ENCODE assay signal across 8 mouse cellular contexts in the genomic region with DNA sequence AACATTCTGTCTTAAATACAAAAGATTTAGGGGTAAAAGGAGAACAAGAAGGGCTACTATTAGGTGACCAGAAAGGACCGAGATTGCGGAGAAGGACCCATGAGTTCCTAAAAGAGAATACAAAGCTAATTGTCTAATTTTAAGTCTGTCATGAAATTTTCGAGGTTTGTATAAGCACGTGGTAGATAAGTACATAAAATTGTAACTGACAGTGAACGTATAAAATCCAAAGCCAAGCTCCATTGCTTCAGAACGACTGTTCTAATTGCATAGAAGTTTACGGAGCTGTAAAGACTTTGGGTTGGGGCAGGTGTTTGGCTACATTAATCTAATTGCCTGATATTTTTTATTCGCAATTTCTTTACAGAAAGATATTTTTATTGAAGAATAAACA. TPM values are rescaled to one million over a fixed set of nuclear protein-coding genes. Genes with fewer than 3 reads are reported as not detected.
A peak's percentile ranks its signal among the peaks of the same experiment; 100 is the strongest.
DNase-seq lines count a peak whose midpoint lies in the region; ATAC-seq lines count a peak whose summit lies in the region.

TSS of gene Hmgxb4 (plus strand) at position 276 of the 394 bp plus-strand sequence.

- no peaks in the 10 kb centered on the region for H3K36me3 ChIP-seq in midbrain, embryonic 15.5 days (replicated peaks)

- H3K9me3 ChIP-seq in midbrain, embryonic 15.5 days, result no peaks in the 10 kb centered on the region

- peak within 1 kb of the TSS; percentile 80 for H3K4me3 ChIP-seq in midbrain, embryonic 15.5 days

- peak within 1 kb of the TSS; percentile 97 for H3K27ac ChIP-seq in midbrain, embryonic 15.5 days

- H3K4me2 ChIP-seq in midbrain, embryonic 15.5 days, result peak within 1 kb of the TSS; percentile 60

- H3K27me3 ChIP-seq in midbrain, embryonic 15.5 days (replicated peaks), result 0 out of 2 replicates have a peak, but pooled peaks cover 2% of the 10 kb centered on the region

- ATAC-seq in midbrain, embryonic 15.5 days (replicated peaks), result peak; percentile 15

- 10% methylated on average over 8 of the region's 8 CpGs for WGBS in midbrain, embryonic 15.5 days

- peak within 1 kb of the TSS; percentile 98 for H3K9ac ChIP-seq in midbrain, embryonic 15.5 days

- DNase-seq in layer of hippocampus, adult 18-20 months (ENCODE audit: low spot score in 2 of 2), result no peak
- DNase-seq in layer of hippocampus, adult 11-12 months (ENCODE audit: low spot score), result no peak
- no peak for DNase-seq in adrenal gland, postnatal 10 days
- DNase-seq in heart, adult 8-10 months (ENCODE audit: low spot score), result no peak
- no peak for DNase-seq in layer of hippocampus, postnatal 25 days (ENCODE audit: extremely low spot score in 1 of 2, low spot score in 1 of 2)
- no peak for DNase-seq in spleen, postnatal 14 days (ENCODE audit: low spot score in 2 of 2)
- DNase-seq in kidney, postnatal 4 days, result no peak

- H3K4me1 ChIP-seq in midbrain, embryonic 15.5 days, result peaks cover 18% of the 10 kb centered on the region

RNA-seq across cellular contexts. Expression of gene Hmgxb4, which starts in this region (rescaled TPM):
- total RNA-seq in layer of hippocampus, adult 18-20 months (2021), result 10 to 100 TPM; 18.6 to 25.0 TPM
- 10 to 100 TPM; 22.9 to 27.3 TPM for total RNA-seq in adrenal gland, postnatal 10 days (2021)
- total RNA-seq in heart, adult 8-10 months (2022), result 10 to 100 TPM; 12.7 to 16.8 (median 13.5) TPM
- 10 to 100 TPM; 23.7 to 25.7 TPM for total RNA-seq in layer of hippocampus, postnatal 25 days (2021)
- 41.5 and 44.4 TPM in 2 replicates for polyA plus RNA-seq in midbrain, embryonic 15.5 days (2015; fragmentation: Nextera tagmentation; extraction: Ambion mirVana)
